ENCODE assay signal across 8 mouse cellular contexts in the genomic region with DNA sequence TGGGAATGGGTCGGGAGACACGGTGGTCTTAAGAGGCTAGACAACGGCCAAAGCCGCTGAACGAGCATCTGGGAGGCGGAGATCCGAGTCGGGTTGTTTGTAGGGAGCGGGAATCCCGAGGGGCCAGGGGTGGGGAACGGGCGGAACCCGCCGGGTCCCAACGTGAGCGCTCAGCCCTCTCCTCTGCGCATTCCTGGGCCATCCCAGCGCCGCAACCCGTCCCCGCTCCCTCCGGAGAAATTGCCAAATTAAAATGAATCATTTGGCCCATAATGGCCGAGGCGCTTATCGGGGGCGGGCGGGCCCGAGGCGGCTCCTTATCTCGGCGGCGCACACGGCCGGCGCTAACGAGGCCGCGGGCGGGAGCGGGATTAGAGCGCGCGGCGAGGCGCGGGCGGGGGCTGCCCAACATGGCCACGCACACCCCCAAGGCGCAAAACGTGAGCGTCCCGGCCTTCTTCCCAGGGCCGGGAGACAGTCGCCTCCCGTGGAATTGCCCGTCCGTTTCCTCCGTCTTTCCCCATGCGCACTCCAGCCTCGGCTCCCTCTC. TPM values are rescaled to one million over a fixed set of nuclear protein-coding genes. Genes with fewer than 3 reads are reported as not detected.
DNase-seq lines count a peak whose midpoint lies in the region; ATAC-seq lines count a peak whose summit lies in the region.

Gene Tal1 (plus strand): TSS at position 56 of the 550 bp plus-strand sequence.

- H3K27ac ChIP-seq in heart, embryonic 14.5 days (replicated peaks in 1 of 2; ENCODE audit: control insufficient read depth in 1 of 2, insufficient read depth in 1 of 2, low read depth in 2 of 2, low read length in 2 of 2) = peak within 1 kb of the TSS; percentile 63 to 84
- H3K27ac ChIP-seq in midbrain, embryonic 12.5 days (replicated peaks) = peak within 1 kb of the TSS; percentile 81

- H3K4me3 ChIP-seq in heart, embryonic 14.5 days (ENCODE audit: control insufficient read depth in 1 of 2, insufficient read depth in 1 of 2, low read depth in 1 of 2, low read length in 2 of 2) = peak within 1 kb of the TSS; percentile 46 to 48
- H3K4me3 ChIP-seq in midbrain, embryonic 12.5 days = peak within 1 kb of the TSS; percentile 37

- ATAC-seq in heart, embryonic 14.5 days (ENCODE audit: insufficient number of reproducible peaks, insufficient read depth, low FRiP score, low read depth) = peak; percentile 60
- ATAC-seq in midbrain, embryonic 12.5 days (ENCODE audit: low FRiP score, low read depth) = peak; percentile 69

- H3K4me2 ChIP-seq in heart, embryonic 14.5 days (ENCODE audit: low read length) = peak within 1 kb of the TSS; percentile 71
- H3K4me2 ChIP-seq in midbrain, embryonic 12.5 days (replicated peaks) = peak within 1 kb of the TSS; percentile 51

- under 1% methylated on average over 45 of the region's 60 CpGs for WGBS in heart, embryonic 14.5 days
- 1% methylated on average over 60 of the region's 60 CpGs for WGBS in midbrain, embryonic 12.5 days

- peaks cover 70% of the 10 kb centered on the region for H3K27me3 ChIP-seq in heart, embryonic 14.5 days (ENCODE audit: control insufficient read depth, insufficient read depth, low read length)
- H3K27me3 ChIP-seq in midbrain, embryonic 12.5 days = peaks cover 95% of the 10 kb centered on the region

- H3K36me3 ChIP-seq in heart, embryonic 14.5 days (ENCODE audit: control insufficient read depth, insufficient read depth, low read length) = no peaks in the 10 kb centered on the region
- no peaks in the 10 kb centered on the region for H3K36me3 ChIP-seq in midbrain, embryonic 12.5 days

- H3K4me1 ChIP-seq in heart, embryonic 14.5 days (ENCODE audit: control insufficient read depth in 2 of 2, insufficient read depth in 2 of 2, low read length in 2 of 2) = peaks cover 10 to 24% of the 10 kb centered on the region in 2 experiments
- H3K4me1 ChIP-seq in midbrain, embryonic 12.5 days = peaks cover 19% of the 10 kb centered on the region

- DNase-seq in kidney, adult 18-20 months = peak; percentile 54
- DNase-seq in kidney, adult 9 months = no peak
- DNase-seq in embryo, embryonic 10.5 days (ENCODE audit: low spot score) = peak; percentile 71
- DNase-seq in kidney, postnatal 25 days = peak; percentile 20 to 56
- peak; percentile 20 for DNase-seq in testis, postnatal 14 days (ENCODE audit: low spot score)
- no peak for DNase-seq in thymus, adult 18-20 months

- no peaks in the 10 kb centered on the region for H3K9me3 ChIP-seq in heart, embryonic 14.5 days (ENCODE audit: control insufficient read depth, low read length)
- H3K9me3 ChIP-seq in midbrain, embryonic 12.5 days = no peaks in the 10 kb centered on the region

- peak within 1 kb of the TSS; percentile 78 for H3K9ac ChIP-seq in heart, embryonic 14.5 days (ENCODE audit: low read length)
- H3K9ac ChIP-seq in midbrain, embryonic 12.5 days (replicated peaks) = peak within 1 kb of the TSS; percentile 28; the same call in 1 of the 2 replicates

RNA-seq across cellular contexts. Expression of gene Tal1, which starts in this region (rescaled TPM):
- polyA plus RNA-seq in heart, embryonic 14.5 days (2014; fragmentation: Nextera tagmentation; extraction: Ambion mirVana) = 1.5 and 2.8 TPM in 2 replicates
- polyA plus RNA-seq in midbrain, embryonic 12.5 days (2016; fragmentation: Nextera tagmentation; extraction: Ambion mirVana) = 9.6 and 9.8 TPM in 2 replicates

Comparison
In these comparisons a context has a peak if more than half of its experiments do, and no peak if none do; other contexts are left out.
1. DNase-seq: peak in kidney, adult 18-20 months (single experiment), embryo, embryonic 10.5 days (single experiment), kidney, postnatal 25 days (2 of 2) and testis, postnatal 14 days (single experiment); none in kidney, adult 9 months (single experiment) and thymus, adult 18-20 months (0 of 2).